Mouse (Mus musculus) embryo, embryonic 9.5 days (tissue): Measurements from ENCODE around the gene Ablim1.

ENCODE experiments used
- DNase-seq: peaks from one replicate; pipeline ENCODE4 v3.0.0-alpha.2; 2017; ENCODE audit errors: extremely low spot score

The Ablim1 gene

DNA sequence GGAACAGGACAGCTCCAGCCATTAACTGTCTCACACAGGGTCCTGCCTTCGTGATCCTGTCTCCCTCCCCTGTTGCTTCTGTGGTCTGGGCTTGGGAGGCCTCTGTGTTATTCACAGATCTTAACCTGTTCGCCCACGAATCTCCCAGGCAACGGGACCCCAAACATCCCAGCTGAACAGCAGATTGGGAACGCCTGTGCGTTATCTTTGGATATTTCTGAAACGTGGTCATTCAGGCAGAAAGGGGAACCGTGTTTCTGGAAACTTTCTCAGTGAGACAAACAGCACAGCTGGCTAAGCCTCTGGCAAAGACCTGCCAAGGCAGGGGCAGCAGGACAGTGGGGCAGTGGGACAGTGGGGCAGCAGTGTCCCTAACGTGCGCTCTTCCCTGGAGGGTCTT, 331.0 kb downstream of the Ablim1 start:
- no peak for DNase-seq
